Mouse (Mus musculus): Measurements from ENCODE around the gene Sco1. TPM values are rescaled to one million over a fixed set of nuclear protein-coding genes. Genes with fewer than 3 reads are reported as not detected.
A peak's percentile ranks its signal among the peaks of the same experiment; 100 is the strongest.

The Sco1 gene
- polyA plus RNA-seq, 1 experiment from 2014 or later, result 13.4 TPM

- Histone ChIP-seq H3K9me3 (ENCODE audit: control insufficient read depth) (no peaks in the 10 kb centered on the region), H3K4me1 (replicated peaks; ENCODE audit: control insufficient read depth, insufficient read depth, low read length) (no peaks in the 10 kb centered on the region), H3K4me2 (replicated peaks; ENCODE audit: low read depth) (no peak overlapping the region), H3K9ac (ENCODE audit: low read depth, low read length) (no peak overlapping the region), H3K27me3 (replicated peaks; ENCODE audit: control insufficient read depth, insufficient read depth, low read length) (no peaks in the 10 kb centered on the region; the same call in 1 of the 2 replicates), H3K36me3 (ENCODE audit: control insufficient read depth, insufficient read depth) (no peaks in the 10 kb centered on the region), H3K27ac (ENCODE audit: low read depth, low read length) (no peak overlapping the region), H3K4me3 (ENCODE audit: low read depth, low read length) (no peak overlapping the region)
- ATAC-seq, result no peak
- 30% methylated on average over 11 of the region's 11 CpGs for WGBS
- TF ChIP-seq CTCF (IDR thresholded peaks at IDR 0.05; ENCODE audit: low read depth), result peak; percentile 81
Observed at GRCm38 (mm10) chr11:67112019-67112850, 59.8 kb downstream of the Sco1 start.

GRCm38 (mm10) chr11:67112851-67113202 lies 60.4 kb downstream of the Sco1 start:
- 41% methylated on average over 11 of the region's 11 CpGs for WGBS

GRCm38 (mm10) chr11:67113381-67113780 lies 60.9 kb downstream of the Sco1 start:
- no peak for ATAC-seq
- 86% methylated on average over 6 of the region's 6 CpGs for WGBS
- no peaks in the 10 kb centered on the region for H3K9me3 ChIP-seq (ENCODE audit: control insufficient read depth)
- no peaks in the 10 kb centered on the region; the same call in 1 of the 2 replicates for H3K27me3 ChIP-seq (replicated peaks; ENCODE audit: control insufficient read depth, insufficient read depth, low read length)
- H3K4me2 ChIP-seq (replicated peaks; ENCODE audit: low read depth), result no peak overlapping the region
- no peak overlapping the region for H3K27ac ChIP-seq (ENCODE audit: low read depth, low read length)
- H3K9ac ChIP-seq (ENCODE audit: low read depth, low read length), result no peak overlapping the region
- no peak for TF ChIP-seq CTCF (IDR thresholded peaks at IDR 0.05; ENCODE audit: low read depth)
- H3K36me3 ChIP-seq (ENCODE audit: control insufficient read depth, insufficient read depth), result no peaks in the 10 kb centered on the region
- no peak overlapping the region for H3K4me3 ChIP-seq (ENCODE audit: low read depth, low read length)
- no peaks in the 10 kb centered on the region for H3K4me1 ChIP-seq (replicated peaks; ENCODE audit: control insufficient read depth, insufficient read depth, low read length)

More at GRCm38 (mm10) chr11:67112851-67113202, 60.4 kb downstream of the Sco1 start:
- H3K27me3 ChIP-seq (replicated peaks; ENCODE audit: control insufficient read depth, insufficient read depth, low read length), result no peaks in the 10 kb centered on the region; the same call in 1 of the 2 replicates
- H3K4me1 ChIP-seq (replicated peaks; ENCODE audit: control insufficient read depth, insufficient read depth, low read length), result no peaks in the 10 kb centered on the region
- no peaks in the 10 kb centered on the region for H3K9me3 ChIP-seq (ENCODE audit: control insufficient read depth)
- H3K4me2 ChIP-seq (replicated peaks; ENCODE audit: low read depth), result no peak overlapping the region
- H3K36me3 ChIP-seq (ENCODE audit: control insufficient read depth, insufficient read depth), result no peaks in the 10 kb centered on the region
- no peak for ATAC-seq
- H3K27ac ChIP-seq (ENCODE audit: low read depth, low read length), result no peak overlapping the region
- H3K4me3 ChIP-seq (ENCODE audit: low read depth, low read length), result no peak overlapping the region
- TF ChIP-seq CTCF (IDR thresholded peaks at IDR 0.05; ENCODE audit: low read depth), result peak; percentile 90
- no peak overlapping the region for H3K9ac ChIP-seq (ENCODE audit: low read depth, low read length)

- Histone ChIP-seq H3K27ac (ENCODE audit: low read depth, low read length) (no peak overlapping the region), H3K4me1 (replicated peaks; ENCODE audit: control insufficient read depth, insufficient read depth, low read length) (no peaks in the 10 kb centered on the region), H3K4me2 (replicated peaks; ENCODE audit: low read depth) (no peak overlapping the region), H3K9me3 (ENCODE audit: control insufficient read depth) (no peaks in the 10 kb centered on the region), H3K9ac (ENCODE audit: low read depth, low read length) (no peak overlapping the region), H3K36me3 (ENCODE audit: control insufficient read depth, insufficient read depth) (no peaks in the 10 kb centered on the region), H3K4me3 (ENCODE audit: low read depth, low read length) (no peak overlapping the region), H3K27me3 (replicated peaks; ENCODE audit: control insufficient read depth, insufficient read depth, low read length) (no peaks in the 10 kb centered on the region; the same call in 1 of the 2 replicates)
- ATAC-seq, result no peak
- TF ChIP-seq CTCF (IDR thresholded peaks at IDR 0.05; ENCODE audit: low read depth), result no peak
- WGBS, result 91% methylated on average over 5 of the region's 5 CpGs
Observed at GRCm38 (mm10) chr11:67114261-67114660, 61.8 kb downstream of the Sco1 start.

- TF ChIP-seq CTCF (IDR thresholded peaks at IDR 0.05; ENCODE audit: low read depth), result no peak
- Histone ChIP-seq H3K9ac (ENCODE audit: low read depth, low read length) (no peak overlapping the region), H3K27me3 (replicated peaks; ENCODE audit: control insufficient read depth, insufficient read depth, low read length) (no peaks in the 10 kb centered on the region; the same call in 1 of the 2 replicates), H3K9me3 (ENCODE audit: control insufficient read depth) (no peaks in the 10 kb centered on the region), H3K27ac (ENCODE audit: low read depth, low read length) (no peak overlapping the region), H3K36me3 (ENCODE audit: control insufficient read depth, insufficient read depth) (no peaks in the 10 kb centered on the region), H3K4me2 (replicated peaks; ENCODE audit: low read depth) (no peak overlapping the region), H3K4me1 (replicated peaks; ENCODE audit: control insufficient read depth, insufficient read depth, low read length) (no peaks in the 10 kb centered on the region), H3K4me3 (ENCODE audit: low read depth, low read length) (no peak overlapping the region)
- WGBS, result 90% methylated on average over 12 of the region's 12 CpGs
- no peak for ATAC-seq
Observed at GRCm38 (mm10) chr11:67114901-67115300, 62.4 kb downstream of the Sco1 start.

Small RNA genes lying within 50 kb of the gene (microRNA-seq; reads per million reads assigned to microRNA genes)
- gene Mir6923, result not detected

Other genes starting within 250 kb of the Sco1 start
- 4.0 and 4.7 TPM in 2 replicates for gene Pirt, start 140.7 kb upstream of the Sco1 start, polyA plus RNA-seq (2015; fragmentation: Nextera tagmentation; extraction: Ambion mirVana)
- 10.5 and 11.2 TPM in 2 replicates for gene Tmem238l, start 96.0 kb upstream of the Sco1 start, polyA plus RNA-seq (2015; fragmentation: Nextera tagmentation; extraction: Ambion mirVana)
- 7.0 and 9.3 TPM in 2 replicates for gene Tmem220, start 27.5 kb upstream of the Sco1 start, polyA plus RNA-seq (2015; fragmentation: Nextera tagmentation; extraction: Ambion mirVana)
- gene Adprm, start 76 bp upstream of the Sco1 start, polyA plus RNA-seq (2015; fragmentation: Nextera tagmentation; extraction: Ambion mirVana), result 26.5 and 26.6 TPM in 2 replicates
- gene Myh3, start 25.6 kb downstream of the Sco1 start, polyA plus RNA-seq (2015; fragmentation: Nextera tagmentation; extraction: Ambion mirVana), result 0.10 and 0.14 TPM in 2 replicates
- gene Myh2, start 118.4 kb downstream of the Sco1 start, polyA plus RNA-seq (2015; fragmentation: Nextera tagmentation; extraction: Ambion mirVana), result 0.05 and 0.07 TPM in 2 replicates
- 0.03 TPM in 1 of 2 replicates, not detected in the other for gene Myh1, start 147.4 kb downstream of the Sco1 start, polyA plus RNA-seq (2015; fragmentation: Nextera tagmentation; extraction: Ambion mirVana)
- gene Myh4, start 185.4 kb downstream of the Sco1 start, polyA plus RNA-seq (2015; fragmentation: Nextera tagmentation; extraction: Ambion mirVana), result not detected in 2 replicates
- gene Myh8, start 224.5 kb downstream of the Sco1 start, polyA plus RNA-seq (2015; fragmentation: Nextera tagmentation; extraction: Ambion mirVana), result 0.04 and 0.07 TPM in 2 replicates